Mouse (Mus musculus) midbrain, embryonic 12.5 days (tissue): ENCODE measurements around the gene Hspbp1. TPM values are rescaled to one million over a fixed set of nuclear protein-coding genes. Genes with fewer than 3 reads are reported as not detected.
A peak's percentile ranks its signal among the peaks of the same experiment; 100 is the strongest.

Experiments used
- ATAC-seq: fragments of 200-750 bp; cut with Nextera tagmentation; 2 replicates; pipeline ENCODE4 v1.8.0; 2017; ENCODE audit warnings: low read depth, moderate TSS enrichment, moderate library complexity; ENCODE audit not compliant: low FRiP score
- H3K27ac ChIP-seq: fragments of 300-500 bp; sonication (generic); replicated peaks from 2 replicates; pipeline ENCODE4 v1.5.1; 2016; ENCODE audit warnings: mild to moderate bottlenecking
- H3K27me3 ChIP-seq: fragments of 300-500 bp; sonication (generic); 2 replicates; pipeline ENCODE4 v1.6.1; 2016; ENCODE audit warnings: mild to moderate bottlenecking
- H3K36me3 ChIP-seq: fragments of 300-500 bp; sonication (generic); 2 replicates; pipeline ENCODE4 v1.6.1; 2016
- H3K4me1 ChIP-seq: fragments of 300-500 bp; sonication (generic); 2 replicates; pipeline ENCODE4 v1.6.1; 2016
- H3K4me2 ChIP-seq: fragments of 300-500 bp; sonication (generic); replicated peaks from 2 replicates; pipeline ENCODE4 v1.6.1; 2016; ENCODE audit warnings: mild to moderate bottlenecking, moderate library complexity
- H3K4me3 ChIP-seq: fragments of 300-500 bp; sonication (generic); 2 replicates; pipeline ENCODE4 v1.5.1; 2016; ENCODE audit warnings: mild to moderate bottlenecking
- H3K9ac ChIP-seq: fragments of 300-500 bp; sonication (generic); replicated peaks from 2 replicates; pipeline ENCODE4 v1.6.1; 2016; ENCODE audit warnings: mild to moderate bottlenecking, moderate library complexity
- H3K9me3 ChIP-seq: fragments of 300-500 bp; sonication (generic); 2 replicates; pipeline ENCODE4 v1.6.1; 2016; ENCODE audit warnings: mild to moderate bottlenecking
- WGBS: fragments of 180-500 bp; shearing (Covaris S2); methylation state at CpG from one replicate; pipeline ENCODE4 v1.1.7; 2016; 5-methylcytosine and 5-hydroxymethylcytosine counted together
- polyA plus RNA-seq: library from polyadenylated mRNA; unstranded; fragments of >200 nt; fragmentation: Nextera tagmentation; extraction: Ambion mirVana; gene quantifications from 2 replicates; pipeline ENCODE4 v1.2.1, GENCODE M21; 2016

The Hspbp1 gene
- polyA plus RNA-seq, 1 experiment from 2014 or later = 111 TPM

- H3K9ac ChIP-seq = no peak overlapping the region
- no peak overlapping the region for H3K4me2 ChIP-seq
- H3K9me3 ChIP-seq = no peaks in the 10 kb centered on the region
- peaks cover 18% of the 10 kb centered on the region for H3K4me1 ChIP-seq
- 70% methylated on average over 6 of the region's 6 CpGs for WGBS
- H3K27ac ChIP-seq = no peak overlapping the region
- ATAC-seq = no peak
- no peaks in the 10 kb centered on the region for H3K27me3 ChIP-seq
- peaks cover 52% of the 10 kb centered on the region for H3K36me3 ChIP-seq
- no peak overlapping the region for H3K4me3 ChIP-seq
Measured at GRCm38 (mm10) chr7:4693004-4693403, 8.1 kb upstream of the Hspbp1 start.

- H3K4me3 ChIP-seq = peak overlapping the region; percentile 88
- 7% methylated on average over 19 of the region's 35 CpGs for WGBS
- ATAC-seq = peak; percentile 62
Measured at GRCm38 (mm10) chr7:4690951-4691653, 6.2 kb upstream of the Hspbp1 start.

DNA sequence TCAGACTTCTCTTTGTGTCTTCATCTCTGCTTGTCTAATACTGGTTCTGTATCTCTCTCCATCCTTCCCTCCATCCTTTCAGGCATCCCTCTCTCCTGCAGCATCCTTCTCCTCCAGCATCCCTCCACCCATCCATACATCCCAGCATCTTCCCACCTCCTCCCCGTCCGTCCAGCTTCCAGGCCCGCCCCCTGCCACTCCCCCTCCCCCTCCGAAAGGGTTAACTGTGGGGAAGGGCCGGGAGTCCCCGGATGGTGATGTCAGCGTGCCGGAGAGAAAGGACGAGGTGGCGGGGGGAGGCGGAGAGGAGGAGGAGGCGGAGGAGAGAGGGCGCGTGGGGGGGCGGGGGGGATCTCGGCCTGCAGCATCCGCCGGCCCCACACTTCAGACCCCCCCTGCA, 5.5 kb upstream of the Hspbp1 start, which contains the start of gene Brsk1:
Gene Brsk1, plus strand, starts transcription at position 218 of the 400 bp plus-strand sequence.
- 3% methylated on average over 5 of the region's 18 CpGs for WGBS
- ATAC-seq = peak; percentile 89
- Histone ChIP-seq H3K4me1 (peaks cover 18% of the 10 kb centered on the region), H3K27me3 (no peaks in the 10 kb centered on the region), H3K4me3 (peak within 1 kb of the TSS; percentile 88), H3K4me2 (peak within 1 kb of the TSS; percentile 59), H3K9ac (peak within 1 kb of the TSS; percentile 100), H3K9me3 (no peaks in the 10 kb centered on the region), H3K27ac (peak within 1 kb of the TSS; percentile 93), H3K36me3 (peaks cover 28% of the 10 kb centered on the region)

More at GRCm38 (mm10) chr7:4690951-4691653, 6.2 kb upstream of the Hspbp1 start:
- peak overlapping the region; percentile 100 for H3K9ac ChIP-seq
- peak overlapping the region; percentile 93 for H3K27ac ChIP-seq
- H3K36me3 ChIP-seq = peaks cover 35% of the 10 kb centered on the region
- H3K4me2 ChIP-seq = peak overlapping the region; percentile 59
- no peaks in the 10 kb centered on the region for H3K9me3 ChIP-seq
- peaks cover 18% of the 10 kb centered on the region for H3K4me1 ChIP-seq
- no peaks in the 10 kb centered on the region for H3K27me3 ChIP-seq

DNA sequence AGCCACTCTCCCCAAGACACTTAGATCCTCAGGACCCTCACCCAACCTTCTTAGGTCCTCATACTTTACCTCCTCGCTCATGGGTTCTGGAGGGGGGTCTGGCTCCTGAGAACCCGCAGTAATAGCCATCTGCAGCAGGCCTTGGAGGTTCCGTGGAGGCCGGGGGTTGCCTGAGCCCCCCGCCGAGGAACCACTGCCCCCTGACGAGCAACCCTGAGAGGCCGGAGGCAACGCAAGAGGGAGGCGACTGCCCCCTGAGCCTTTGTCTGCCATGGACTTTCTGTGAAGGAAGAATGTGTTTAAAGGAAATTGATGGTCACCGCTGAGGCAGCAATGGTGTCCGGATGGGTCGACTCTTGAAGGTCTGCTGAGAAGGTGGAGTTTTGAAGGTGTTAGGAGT, 665 bp downstream of the Hspbp1 start:
- Histone ChIP-seq H3K4me2 (peak overlapping the region; percentile 85), H3K36me3 (peaks cover 29% of the 10 kb centered on the region; the same call in 1 of the 2 replicates), H3K4me1 (peaks cover 7% of the 10 kb centered on the region), H3K4me3 (peak overlapping the region; percentile 73), H3K27ac (no peak overlapping the region), H3K9me3 (no peaks in the 10 kb centered on the region), H3K27me3 (no peaks in the 10 kb centered on the region), H3K9ac (peak overlapping the region; percentile 58; the same call in 1 of the 2 replicates)
- no peak for ATAC-seq
- under 1% methylated on average over 13 of the region's 13 CpGs for WGBS

- no peak overlapping the region for H3K4me2 ChIP-seq
- no peak for ATAC-seq
- no peak overlapping the region for H3K9ac ChIP-seq
- H3K9me3 ChIP-seq = no peaks in the 10 kb centered on the region
- no peaks in the 10 kb centered on the region for H3K27me3 ChIP-seq
- 96% methylated on average over 5 of the region's 5 CpGs for whole genome bisulfite sequencing
- no peak overlapping the region for H3K27ac ChIP-seq
- peaks cover 29% of the 10 kb centered on the region; the same call in 1 of the 2 replicates for H3K36me3 ChIP-seq
- peaks cover 7% of the 10 kb centered on the region for H3K4me1 ChIP-seq
- H3K4me3 ChIP-seq = no peak overlapping the region
Measured at GRCm38 (mm10) chr7:4683307-4683706, 1.6 kb downstream of the Hspbp1 start.

GRCm38 (mm10) chr7:4675200-4675599, 9.7 kb downstream of the Hspbp1 start:
- Histone ChIP-seq H3K36me3 (peaks cover 73% of the 10 kb centered on the region), H3K4me2 (no peak overlapping the region), H3K27ac (no peak overlapping the region), H3K4me1 (no peaks in the 10 kb centered on the region), H3K9ac (no peak overlapping the region), H3K9me3 (no peaks in the 10 kb centered on the region), H3K27me3 (no peaks in the 10 kb centered on the region), H3K4me3 (no peak overlapping the region)
- ATAC-seq = no peak
- 95% methylated on average over 7 of the region's 7 CpGs for WGBS

- ATAC-seq = no peak
- H3K9ac ChIP-seq = no peak overlapping the region
- 94% methylated on average over 12 of the region's 12 CpGs for WGBS
Measured at GRCm38 (mm10) chr7:4674114-4674731, 10.6 kb downstream of the Hspbp1 start.

GRCm38 (mm10) chr7:4671956-4672355, 12.9 kb downstream of the Hspbp1 start:
- Histone ChIP-seq H3K4me2 (no peak overlapping the region), H3K27me3 (no peaks in the 10 kb centered on the region)

More at GRCm38 (mm10) chr7:4674114-4674731, 10.6 kb downstream of the Hspbp1 start:
- no peak overlapping the region for H3K4me2 ChIP-seq
- H3K27me3 ChIP-seq = no peaks in the 10 kb centered on the region
- no peak overlapping the region for H3K27ac ChIP-seq
- H3K36me3 ChIP-seq = peaks cover 74% of the 10 kb centered on the region
- no peak overlapping the region for H3K4me3 ChIP-seq
- no peaks in the 10 kb centered on the region for H3K4me1 ChIP-seq
- no peaks in the 10 kb centered on the region for H3K9me3 ChIP-seq

DNA sequence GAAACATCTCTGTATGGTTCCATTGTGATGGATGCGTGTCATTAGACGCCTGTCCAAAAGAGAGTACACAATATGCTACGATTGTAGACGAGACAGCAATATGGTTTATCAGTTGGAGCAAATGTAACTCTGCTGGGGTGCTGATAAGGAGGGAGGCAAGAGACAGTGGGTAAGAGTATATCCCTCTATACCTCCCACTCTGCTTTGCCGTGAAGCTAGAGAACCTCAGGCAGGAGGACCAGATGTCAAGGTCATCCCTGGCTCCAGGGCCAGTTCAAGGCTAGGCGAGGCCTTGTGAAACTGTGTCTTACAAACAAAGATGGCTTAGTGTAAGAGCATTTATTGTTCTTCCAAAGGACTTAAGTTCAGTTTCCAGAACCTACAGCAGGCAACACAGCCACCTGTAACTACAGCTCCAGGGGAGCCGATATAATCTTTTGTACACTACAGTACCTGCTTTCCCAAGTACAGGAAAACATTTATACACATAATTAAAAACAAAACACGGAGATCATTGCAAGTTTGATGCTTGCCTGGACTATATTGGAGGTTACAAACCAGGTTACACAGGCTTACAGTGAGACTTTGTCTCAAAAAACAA, 14.1 kb downstream of the Hspbp1 start:
- H3K27me3 ChIP-seq = no peaks in the 10 kb centered on the region
- H3K4me2 ChIP-seq = no peak overlapping the region
- H3K36me3 ChIP-seq = peaks cover 87% of the 10 kb centered on the region
- H3K4me3 ChIP-seq = no peak overlapping the region
- 89% methylated on average over 8 of the region's 8 CpGs for WGBS
- no peaks in the 10 kb centered on the region for H3K9me3 ChIP-seq
- no peak overlapping the region for H3K27ac ChIP-seq
- H3K4me1 ChIP-seq = no peaks in the 10 kb centered on the region
- no peak overlapping the region for H3K9ac ChIP-seq
- ATAC-seq = no peak

More at GRCm38 (mm10) chr7:4671956-4672355, 12.9 kb downstream of the Hspbp1 start:
- ATAC-seq = no peak
- H3K9ac ChIP-seq = no peak overlapping the region
- H3K4me3 ChIP-seq = no peak overlapping the region
- H3K36me3 ChIP-seq = peaks cover 81% of the 10 kb centered on the region
- no peak overlapping the region for H3K27ac ChIP-seq
- 81% methylated on average over 4 of the region's 4 CpGs for WGBS
- H3K9me3 ChIP-seq = no peaks in the 10 kb centered on the region
- no peaks in the 10 kb centered on the region for H3K4me1 ChIP-seq

DNA sequence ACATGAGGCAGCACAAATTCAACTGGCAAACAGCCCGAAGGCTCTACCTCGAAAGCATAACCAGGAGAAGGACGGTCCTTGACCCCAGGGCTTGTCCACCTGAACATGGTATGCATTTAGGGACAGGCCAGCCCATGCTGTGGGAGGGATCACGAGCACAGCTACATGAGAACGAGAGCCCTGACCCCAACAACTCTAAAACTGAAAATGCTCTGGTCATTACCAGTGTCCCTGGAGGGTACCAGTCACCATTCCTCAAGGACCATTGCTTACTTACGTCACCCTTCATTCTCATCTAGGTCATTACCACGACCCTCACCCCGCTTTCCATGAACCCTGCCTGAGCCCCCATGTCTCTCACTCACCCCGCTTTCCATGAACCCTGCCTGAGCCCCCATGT, 15.7 kb downstream of the Hspbp1 start:
- H3K27ac ChIP-seq = no peak overlapping the region
- peaks cover 81% of the 10 kb centered on the region for H3K36me3 ChIP-seq
- H3K4me2 ChIP-seq = no peak overlapping the region
- no peaks in the 10 kb centered on the region for H3K4me1 ChIP-seq
- H3K4me3 ChIP-seq = no peak overlapping the region
- H3K9me3 ChIP-seq = no peaks in the 10 kb centered on the region
- H3K9ac ChIP-seq = no peak overlapping the region
- WGBS = 94% methylated on average over 9 of the region's 9 CpGs
- no peak for ATAC-seq
- H3K27me3 ChIP-seq = no peaks in the 10 kb centered on the region

GRCm38 (mm10) chr7:4668506-4668905, 16.4 kb downstream of the Hspbp1 start:
- ATAC-seq = no peak
- no peaks in the 10 kb centered on the region for H3K4me1 ChIP-seq
- H3K9ac ChIP-seq = no peak overlapping the region
- H3K4me3 ChIP-seq = no peak overlapping the region
- H3K27ac ChIP-seq = no peak overlapping the region
- no peak overlapping the region for H3K4me2 ChIP-seq
- H3K36me3 ChIP-seq = peaks cover 78% of the 10 kb centered on the region
- H3K27me3 ChIP-seq = no peaks in the 10 kb centered on the region
- no peaks in the 10 kb centered on the region for H3K9me3 ChIP-seq
- 94% methylated on average over 8 of the region's 8 CpGs for WGBS

- no peak for ATAC-seq
- Histone ChIP-seq H3K4me3 (no peak overlapping the region), H3K27ac (no peak overlapping the region), H3K27me3 (no peaks in the 10 kb centered on the region), H3K36me3 (peaks cover 72% of the 10 kb centered on the region), H3K9me3 (no peaks in the 10 kb centered on the region), H3K4me1 (no peaks in the 10 kb centered on the region), H3K9ac (no peak overlapping the region), H3K4me2 (no peak overlapping the region)
- WGBS = 93% methylated on average over 5 of the region's 5 CpGs
Measured at GRCm38 (mm10) chr7:4666871-4667270, 18.0 kb downstream of the Hspbp1 start.
